Mouse (Mus musculus): ENCODE measurements at regions not wholly inside any gene's neighbourhood (a gene's known extent, or its start where the extent isn't known, plus 50 kb on each side); places are given as distances from the start of the nearest gene placed in this dataset.

DNA sequence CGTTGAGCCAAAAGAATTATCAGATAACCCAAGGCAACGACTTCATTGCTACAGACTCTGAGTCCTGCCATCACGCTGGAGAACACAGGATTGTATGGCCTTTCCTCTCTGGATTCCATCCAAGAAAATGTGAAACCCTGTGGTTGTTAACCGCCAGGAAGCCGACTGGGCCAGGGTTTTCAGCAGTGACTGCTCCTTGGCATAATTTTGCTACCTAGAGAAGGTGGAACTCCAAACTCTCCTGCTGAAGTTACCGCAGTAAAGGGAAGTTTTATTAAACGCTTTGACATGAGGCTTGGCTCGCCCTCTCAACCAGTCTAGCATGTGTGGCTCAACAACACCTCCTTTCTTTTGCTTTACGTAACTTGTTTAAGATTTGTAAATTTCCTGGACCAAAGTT lies 116.9 kb downstream of the Wif1 start:
- TF ChIP-seq CTCF (IDR thresholded peaks at IDR 0.05) = no peak
- no peak overlapping the region for H3K27ac ChIP-seq
- no peak overlapping the region for H3K4me3 ChIP-seq
- DNase-seq (ENCODE audit: extremely low spot score in 1 of 2, low spot score in 2 of 2) = no peak
- intact Hi-C loops (cut with DNase I) = no loop called here

DNA sequence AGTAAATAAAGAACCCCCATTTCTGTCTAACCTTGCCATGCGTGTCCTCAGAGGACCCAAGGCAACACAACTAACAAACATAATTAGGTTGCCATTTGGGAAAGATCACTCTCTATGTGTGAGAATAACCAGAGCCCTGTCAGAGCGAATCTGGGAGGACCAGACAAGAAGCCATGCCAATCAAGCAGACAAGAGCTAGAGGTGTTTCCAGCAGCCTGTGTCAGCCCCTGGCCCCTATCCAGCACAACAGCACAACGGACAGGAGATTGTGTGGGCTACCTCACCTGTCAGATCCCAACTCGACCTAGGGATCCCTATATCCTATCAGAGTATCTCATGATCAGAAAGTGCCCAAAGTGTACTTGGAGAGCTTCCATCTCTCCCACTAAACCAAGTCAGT lies 119.9 kb downstream of the Wif1 start:
- no peak overlapping the region for H3K4me3 ChIP-seq
- DNase-seq (ENCODE audit: extremely low spot score in 1 of 2, low spot score in 2 of 2) = no peak
- H3K27ac ChIP-seq = no peak overlapping the region
- intact Hi-C loops (cut with DNase I) = no loop called here
- no peak for TF ChIP-seq CTCF (IDR thresholded peaks at IDR 0.05)

DNA sequence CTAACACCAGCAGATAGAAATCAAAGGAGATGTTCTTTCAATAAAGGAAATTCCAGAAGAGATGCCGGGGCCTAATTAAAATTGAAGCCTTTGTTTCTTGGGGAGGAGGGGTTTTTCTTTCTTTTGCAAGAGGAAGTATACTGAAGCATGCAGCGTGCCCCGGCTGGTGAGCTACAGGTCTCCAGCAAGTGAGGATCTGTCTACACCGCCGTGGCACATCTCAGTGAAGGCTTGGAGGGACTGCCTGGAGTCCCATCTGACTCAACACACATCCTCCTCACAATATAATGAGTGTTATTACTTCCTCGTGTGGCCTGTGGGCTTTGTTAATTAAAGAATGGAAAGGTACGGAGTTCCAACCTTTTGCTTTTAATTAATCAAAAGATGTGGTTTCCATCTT lies 126.7 kb downstream of the Wif1 start:
- DNase-seq (ENCODE audit: extremely low spot score in 1 of 2, low spot score in 2 of 2) = no peak
- TF ChIP-seq CTCF (IDR thresholded peaks at IDR 0.05) = no peak
- H3K4me3 ChIP-seq = no peak overlapping the region
- H3K27ac ChIP-seq = no peak overlapping the region
- intact Hi-C loops (cut with DNase I) = no loop called here

DNA sequence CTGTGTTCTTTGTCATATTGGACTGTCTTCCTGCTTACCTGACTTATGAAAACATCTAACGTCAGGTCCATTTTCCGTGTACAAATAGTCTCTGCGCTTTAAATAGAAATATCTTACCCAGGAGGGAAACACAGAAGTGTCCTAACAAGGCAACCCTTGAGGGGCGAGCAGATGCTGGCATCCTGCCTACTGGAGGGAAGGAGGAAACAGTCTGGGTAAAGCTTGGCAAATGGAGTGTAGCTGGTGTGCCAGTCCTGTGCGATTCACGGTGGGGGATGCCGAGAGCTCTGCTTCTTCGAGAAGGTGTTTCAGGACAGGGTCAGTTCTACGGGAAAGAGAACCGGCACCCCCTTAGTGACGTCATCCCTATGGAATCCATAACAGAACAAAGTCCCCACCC lies 127.4 kb downstream of the Wif1 start:
- intact Hi-C loops (cut with DNase I) = no loop called here
- TF ChIP-seq CTCF (IDR thresholded peaks at IDR 0.05) = no peak
- DNase-seq (ENCODE audit: extremely low spot score in 1 of 2, low spot score in 2 of 2) = no peak
- H3K27ac ChIP-seq = no peak overlapping the region
- H3K4me3 ChIP-seq = no peak overlapping the region

DNA sequence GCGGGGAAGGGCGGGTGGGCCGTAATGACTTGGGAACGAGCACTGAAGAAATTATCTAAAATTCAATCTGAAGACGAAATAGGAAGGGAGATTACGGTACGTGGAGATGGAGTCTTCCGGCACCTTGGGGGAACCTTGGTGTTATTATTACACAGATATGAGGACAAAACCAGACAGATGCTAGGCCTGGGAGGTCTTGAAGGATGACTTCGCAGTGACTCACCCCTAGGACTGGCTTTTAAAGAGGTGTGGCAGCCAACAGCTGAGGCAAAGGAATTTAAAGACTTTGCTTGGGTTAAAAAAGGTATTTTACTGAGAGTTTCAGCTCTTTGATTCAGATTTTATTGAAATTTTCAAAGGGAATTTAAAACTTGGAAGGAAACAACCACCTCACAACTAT lies 140.3 kb downstream of the Wif1 start:
- intact Hi-C loops (cut with DNase I) = loop anchor here (5.0 kb wide), 1 partner anchor 43 kb away; no protein-coding TSS in a partner anchor
- TF ChIP-seq CTCF (IDR thresholded peaks at IDR 0.05) = no peak
- no peak overlapping the region for H3K27ac ChIP-seq
- no peak overlapping the region for H3K4me3 ChIP-seq
- DNase-seq (ENCODE audit: extremely low spot score in 1 of 2, low spot score in 2 of 2) = no peak

DNA sequence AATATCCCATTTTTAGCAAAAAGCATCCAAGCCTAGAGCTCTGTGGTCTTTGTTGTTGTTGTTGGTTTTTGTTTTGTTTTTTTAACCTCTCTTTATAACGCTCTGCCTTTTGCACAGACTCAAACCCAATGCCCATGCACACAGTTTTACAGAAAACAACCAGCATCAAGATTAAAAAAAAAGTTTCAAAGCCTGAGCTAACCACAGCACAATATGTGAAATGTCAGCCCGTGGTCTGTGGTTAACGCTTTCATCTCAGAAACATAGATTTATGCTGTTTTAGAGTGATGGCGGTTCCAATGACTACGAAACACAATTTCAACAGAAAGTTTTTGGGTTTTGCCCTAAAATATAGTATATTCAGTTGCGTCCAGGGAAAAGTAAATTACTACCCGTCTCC lies 155.4 kb downstream of the Wif1 start:
- H3K4me3 ChIP-seq = no peak overlapping the region
- no peak for TF ChIP-seq CTCF (IDR thresholded peaks at IDR 0.05)
- intact Hi-C loops (cut with DNase I) = no loop called here
- no peak for DNase-seq (ENCODE audit: extremely low spot score in 1 of 2, low spot score in 2 of 2)
- H3K27ac ChIP-seq = no peak overlapping the region

DNA sequence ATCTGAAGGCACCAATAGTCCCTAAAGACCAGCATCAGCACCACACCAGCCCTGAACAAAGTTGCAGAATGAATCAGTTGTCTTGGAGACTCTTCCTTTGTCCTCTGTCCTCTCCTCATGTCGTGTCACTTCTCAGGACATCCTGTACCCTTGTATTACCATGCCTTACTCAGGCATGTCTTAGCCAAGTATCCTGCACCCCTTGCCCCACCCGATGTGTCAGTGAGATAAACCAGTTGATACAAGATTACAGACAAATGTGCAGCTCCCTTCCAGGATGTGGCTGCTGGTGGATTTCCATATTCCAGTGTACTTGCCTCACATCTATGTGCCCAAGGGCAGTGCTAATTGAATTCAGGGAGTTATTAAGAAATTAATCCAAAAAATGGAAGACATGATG lies 151.8 kb downstream of the Tbc1d30 start:
- no peak overlapping the region for H3K4me3 ChIP-seq
- intact Hi-C loops (cut with DNase I) = no loop called here
- TF ChIP-seq CTCF (IDR thresholded peaks at IDR 0.05) = no peak
- no peak for DNase-seq (ENCODE audit: extremely low spot score in 1 of 2, low spot score in 2 of 2)
- H3K27ac ChIP-seq = no peak overlapping the region

DNA sequence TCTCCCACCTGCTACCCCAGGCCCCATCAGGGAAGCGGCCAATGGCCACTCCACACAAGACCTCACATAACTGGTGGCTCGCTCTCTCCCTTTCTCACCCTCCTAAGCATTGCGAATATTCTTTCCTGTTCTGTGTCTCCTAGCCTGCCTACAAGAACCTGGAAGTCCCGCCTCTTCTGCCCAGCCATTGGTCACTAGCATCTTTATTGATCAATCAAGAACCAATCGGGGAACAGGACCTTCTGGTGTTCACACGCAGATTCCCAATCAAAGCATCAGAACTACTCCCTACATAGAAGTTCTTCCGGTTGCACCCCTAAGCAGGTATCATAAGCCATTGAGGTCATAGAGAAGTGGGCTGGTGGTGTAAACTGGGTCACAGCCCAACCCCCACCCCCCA lies 148.5 kb downstream of the Tbc1d30 start:
- intact Hi-C loops (cut with DNase I) = no loop called here
- no peak for TF ChIP-seq CTCF (IDR thresholded peaks at IDR 0.05)

DNA sequence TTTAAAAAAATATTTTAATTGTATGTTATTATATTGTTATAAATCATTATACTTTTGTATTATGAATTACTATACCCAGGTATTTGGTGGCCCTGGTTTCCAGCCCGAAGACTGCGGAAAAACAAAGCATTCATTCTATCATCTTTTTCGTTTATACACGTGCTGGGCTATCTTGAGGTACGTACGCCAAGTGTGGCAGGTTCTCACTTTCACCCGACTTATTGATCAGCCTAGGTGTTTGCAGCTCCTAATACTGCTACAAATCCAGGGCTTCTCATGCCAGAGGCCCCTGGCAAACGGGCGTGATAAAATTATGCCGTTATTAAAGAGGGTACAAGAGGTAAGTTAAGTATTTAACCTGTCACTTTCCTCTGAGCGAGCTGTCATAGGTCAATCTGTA lies 145.5 kb downstream of the Tbc1d30 start:
- DNase-seq (ENCODE audit: extremely low spot score in 1 of 2, low spot score in 2 of 2) = no peak
- H3K4me3 ChIP-seq = no peak overlapping the region
- no peak for TF ChIP-seq CTCF (IDR thresholded peaks at IDR 0.05)
- intact Hi-C loops (cut with DNase I) = no loop called here
- H3K27ac ChIP-seq = no peak overlapping the region

More for the DNA sequence above, 148.5 kb downstream of the Tbc1d30 start:
- H3K27ac ChIP-seq = no peak overlapping the region
- H3K4me3 ChIP-seq = no peak overlapping the region
- DNase-seq (ENCODE audit: extremely low spot score in 1 of 2, low spot score in 2 of 2) = no peak

DNA sequence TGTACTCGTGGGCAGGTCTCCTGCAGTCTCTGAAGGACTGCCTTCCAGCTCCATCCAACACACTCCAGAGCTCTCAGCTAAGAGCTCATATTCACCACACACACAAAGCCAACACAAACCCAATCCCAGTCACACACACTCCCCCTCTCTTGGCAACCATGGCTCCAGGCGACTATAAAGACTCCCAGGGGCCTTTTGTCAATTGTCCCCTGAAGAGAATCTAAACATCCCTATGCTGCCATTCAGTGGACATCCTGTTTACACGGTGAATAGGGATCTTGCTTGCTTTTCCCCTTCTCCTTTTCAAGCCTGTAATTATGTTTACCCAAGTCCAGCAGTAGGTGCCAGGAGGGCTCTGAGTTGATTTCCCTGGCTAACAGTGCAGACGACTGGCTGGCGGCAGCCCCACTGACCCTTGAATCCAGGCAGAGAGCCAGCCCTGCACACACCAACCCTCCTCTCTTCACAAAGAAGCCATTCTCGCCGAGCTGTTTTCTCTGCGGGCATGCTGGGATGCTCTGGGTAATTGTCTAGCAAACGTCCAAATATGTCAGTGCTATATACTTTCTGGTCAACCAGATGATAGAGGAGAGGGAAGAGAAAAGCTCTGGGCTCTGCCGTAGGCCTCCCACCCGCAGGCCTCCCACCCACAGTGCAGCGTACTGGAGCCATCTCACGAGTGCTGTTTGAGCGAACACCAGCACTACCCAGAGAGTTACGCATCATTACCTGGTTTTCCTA lies 144.9 kb downstream of the Tbc1d30 start:
- intact Hi-C loops (cut with DNase I) = no loop called here
- no peak for TF ChIP-seq CTCF (IDR thresholded peaks at IDR 0.05)
- peak; percentile 34 to 53 for DNase-seq (ENCODE audit: extremely low spot score in 1 of 2, low spot score in 2 of 2)
- Histone ChIP-seq H3K4me3 (no peak overlapping the region), H3K27ac (no peak overlapping the region)

DNA sequence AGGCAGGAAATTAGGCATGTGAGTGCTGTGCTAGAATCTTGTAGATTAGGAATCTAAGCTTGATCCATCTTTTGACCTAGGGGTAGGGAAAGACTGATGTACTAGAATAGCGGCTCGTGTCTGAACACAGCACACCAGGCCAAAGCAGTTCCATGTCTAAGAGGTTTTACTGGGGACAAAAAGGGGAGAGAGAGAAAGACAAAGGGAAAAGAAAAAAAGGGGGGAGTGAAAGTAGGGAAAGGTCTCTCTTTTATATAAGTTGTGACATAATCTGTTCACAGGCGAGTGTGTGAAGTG lies 144.4 kb downstream of the Tbc1d30 start:
- no peak for TF ChIP-seq CTCF (IDR thresholded peaks at IDR 0.05)
- H3K4me3 ChIP-seq = no peak overlapping the region
- no peak overlapping the region for H3K27ac ChIP-seq
- intact Hi-C loops (cut with DNase I) = no loop called here
- no peak for DNase-seq (ENCODE audit: extremely low spot score in 1 of 2, low spot score in 2 of 2)
